Mouse (Mus musculus) kidney, embryonic 14.5 days (tissue): ENCODE data around the gene Timm29. TPM values are rescaled to one million over a fixed set of nuclear protein-coding genes. Genes with fewer than 3 reads are reported as not detected.

Source experiments
- ATAC-seq: fragments of 200-750 bp; cut with Nextera tagmentation; 2 replicates; pipeline ENCODE4 v1.8.0; 2017; ENCODE audit warnings: moderate number of reproducible peaks, mild to moderate bottlenecking, moderate TSS enrichment, moderate library complexity; ENCODE audit not compliant: low FRiP score, low TSS enrichment
- H3K27ac ChIP-seq: fragments of 300-500 bp; sonication (generic); 2 replicates; pipeline ENCODE4 v1.5.1; 2014; ENCODE audit warnings: low read depth, mild to moderate bottlenecking, low read length, moderate library complexity, mixed read lengths
- H3K27me3 ChIP-seq: fragments of 300-500 bp; sonication (generic); 2 replicates; pipeline ENCODE4 v1.6.1; 2014; ENCODE audit warnings: mild to moderate bottlenecking, low read length; ENCODE audit not compliant: control insufficient read depth, insufficient read depth
- H3K36me3 ChIP-seq: fragments of 300-500 bp; sonication (generic); 2 replicates; pipeline ENCODE4 v1.6.1; 2014; ENCODE audit warnings: low read length, mixed read lengths; ENCODE audit not compliant: control insufficient read depth, insufficient read depth
- H3K4me1 ChIP-seq: fragments of 300-500 bp; sonication (generic); 2 replicates; pipeline ENCODE4 v1.6.1; 2014; ENCODE audit warnings: low read length, mixed read lengths; ENCODE audit not compliant: control insufficient read depth, insufficient read depth
- H3K4me2 ChIP-seq: fragments of 300-500 bp; sonication (generic); replicated peaks from 2 replicates; pipeline ENCODE4 v1.6.1; 2014; ENCODE audit warnings: low read depth, mild to moderate bottlenecking, low read length
- H3K4me3 ChIP-seq: fragments of 300-500 bp; sonication (generic); 2 replicates; pipeline ENCODE4 v1.5.1; 2014; ENCODE audit warnings: mild to moderate bottlenecking, low read length
- H3K9ac ChIP-seq: fragments of 300-500 bp; sonication (generic); 2 replicates; pipeline ENCODE4 v1.6.1; 2014; ENCODE audit warnings: low read depth, mild to moderate bottlenecking, low read length, moderate library complexity
- H3K9me3 ChIP-seq: fragments of 300-500 bp; sonication (generic); 2 replicates; pipeline ENCODE4 v1.6.1; 2016; ENCODE audit warnings: low read length; ENCODE audit not compliant: control insufficient read depth
- WGBS: fragments of 180-500 bp; shearing (Covaris S2); extraction: QIAGEN DNeasy Blood & Tissue Kit; methylation state at CpG from one replicate; pipeline ENCODE4 v1.1.7; 2014; 5-methylcytosine and 5-hydroxymethylcytosine counted together
- polyA plus RNA-seq: library from polyadenylated mRNA; unstranded; fragments of >200 nt; fragmentation: Nextera tagmentation; extraction: Ambion mirVana; gene quantifications from 2 replicates; pipeline ENCODE4 v1.2.1, GENCODE M21; 2014

Timm29 gene
- polyA plus RNA-seq, 1 experiment from 2014 or later: 41.3 TPM

GRCm38 (mm10) chr9:21574012-21574801 is 18.3 kb upstream of the Timm29 start:
- Histone ChIP-seq H3K27me3 (no peaks in the 10 kb centered on the region), H3K36me3 (peaks cover 95% of the 10 kb centered on the region), H3K9me3 (no peaks in the 10 kb centered on the region), H3K4me2 (no peak overlapping the region), H3K9ac (no peak overlapping the region), H3K4me1 (no peaks in the 10 kb centered on the region), H3K27ac (no peak overlapping the region), H3K4me3 (no peak overlapping the region)
- ATAC-seq: no peak
- WGBS: 89% methylated on average over 8 of the region's 8 CpGs

- no peak for ATAC-seq
- 92% methylated on average over 10 of the region's 10 CpGs for WGBS
Measured at GRCm38 (mm10) chr9:21575253-21575652, 17.3 kb upstream of the Timm29 start.

GRCm38 (mm10) chr9:21576286-21576685 is 16.2 kb upstream of the Timm29 start:
- Histone ChIP-seq H3K9ac (no peak overlapping the region), H3K4me1 (no peaks in the 10 kb centered on the region), H3K4me3 (no peak overlapping the region), H3K4me2 (no peak overlapping the region), H3K27ac (no peak overlapping the region), H3K9me3 (no peaks in the 10 kb centered on the region), H3K36me3 (peaks cover 96% of the 10 kb centered on the region), H3K27me3 (no peaks in the 10 kb centered on the region)
- no peak for ATAC-seq
- 100% methylated on average over 1 of the region's 1 CpGs for WGBS

More at GRCm38 (mm10) chr9:21575253-21575652, 17.3 kb upstream of the Timm29 start:
- Histone ChIP-seq H3K27me3 (no peaks in the 10 kb centered on the region), H3K9me3 (no peaks in the 10 kb centered on the region), H3K4me1 (no peaks in the 10 kb centered on the region), H3K9ac (no peak overlapping the region), H3K4me2 (no peak overlapping the region), H3K4me3 (no peak overlapping the region), H3K27ac (no peak overlapping the region), H3K36me3 (peaks cover 95% of the 10 kb centered on the region)

GRCm38 (mm10) chr9:21578226-21578625 is 14.3 kb upstream of the Timm29 start:
- no peaks in the 10 kb centered on the region for H3K27me3 ChIP-seq
- H3K4me3 ChIP-seq: no peak overlapping the region
- H3K27ac ChIP-seq: no peak overlapping the region
- no peak overlapping the region for H3K4me2 ChIP-seq
- H3K36me3 ChIP-seq: peaks cover 96% of the 10 kb centered on the region
- WGBS: 86% methylated on average over 3 of the region's 3 CpGs
- H3K9ac ChIP-seq: no peak overlapping the region
- H3K9me3 ChIP-seq: no peaks in the 10 kb centered on the region
- no peaks in the 10 kb centered on the region for H3K4me1 ChIP-seq
- no peak for ATAC-seq

GRCm38 (mm10) chr9:21585401-21585800 is 7.1 kb upstream of the Timm29 start:
- no peaks in the 10 kb centered on the region for H3K27me3 ChIP-seq
- H3K9me3 ChIP-seq: no peaks in the 10 kb centered on the region
- H3K9ac ChIP-seq: no peak overlapping the region
- peaks cover 95% of the 10 kb centered on the region for H3K36me3 ChIP-seq
- no peak overlapping the region for H3K4me3 ChIP-seq
- WGBS: 86% methylated on average over 1 of the region's 1 CpGs
- no peaks in the 10 kb centered on the region for H3K4me1 ChIP-seq
- H3K27ac ChIP-seq: no peak overlapping the region
- no peak overlapping the region for H3K4me2 ChIP-seq
- ATAC-seq: no peak

- Histone ChIP-seq H3K36me3 (peaks cover 77% of the 10 kb centered on the region), H3K4me1 (peaks cover 7% of the 10 kb centered on the region), H3K27ac (no peak overlapping the region), H3K4me2 (no peak overlapping the region), H3K27me3 (no peaks in the 10 kb centered on the region), H3K4me3 (no peak overlapping the region), H3K9ac (no peak overlapping the region), H3K9me3 (no peaks in the 10 kb centered on the region)
- WGBS: 86% methylated on average over 23 of the region's 23 CpGs
- ATAC-seq: no peak
Measured at GRCm38 (mm10) chr9:21587678-21588349, 4.7 kb upstream of the Timm29 start.

GRCm38 (mm10) chr9:21588350-21588749 is 4.2 kb upstream of the Timm29 start:
- 83% methylated on average over 8 of the region's 8 CpGs for WGBS
- no peak overlapping the region for H3K4me3 ChIP-seq
- H3K9ac ChIP-seq: no peak overlapping the region
- no peaks in the 10 kb centered on the region for H3K27me3 ChIP-seq
- H3K9me3 ChIP-seq: no peaks in the 10 kb centered on the region
- peaks cover 71% of the 10 kb centered on the region for H3K36me3 ChIP-seq
- ATAC-seq: no peak
- H3K27ac ChIP-seq: no peak overlapping the region
- no peak overlapping the region for H3K4me2 ChIP-seq
- H3K4me1 ChIP-seq: peaks cover 7% of the 10 kb centered on the region

- no peak for ATAC-seq
Measured at GRCm38 (mm10) chr9:21589538-21589937, 3.0 kb upstream of the Timm29 start.

More at GRCm38 (mm10) chr9:21589538-21589937, 3.0 kb upstream of the Timm29 start:
- Histone ChIP-seq H3K4me1 (peaks cover 18% of the 10 kb centered on the region), H3K9me3 (no peaks in the 10 kb centered on the region), H3K27ac (no peak overlapping the region), H3K9ac (no peak overlapping the region), H3K4me2 (no peak overlapping the region), H3K27me3 (no peaks in the 10 kb centered on the region), H3K4me3 (no peak overlapping the region), H3K36me3 (peaks cover 65% of the 10 kb centered on the region)
- WGBS: 93% methylated on average over 5 of the region's 5 CpGs
